Mouse (Mus musculus) layer of hippocampus, adult 2 months (tissue): ENCODE measurements around the gene Pim1. TPM values are rescaled to one million over a fixed set of nuclear protein-coding genes. Genes with fewer than 3 reads are reported as not detected.

Experiments
- DNase-seq, 2 experiments: peaks; one replicate each; pipeline ENCODE4 v3.0.0; 2022; ENCODE audit warnings: low spot score in 2 of 2
- H3K27ac ChIP-seq: fragments of 200-600 bp; 2 replicates; pipeline ENCODE4 v1.8.1; 2022
- H3K4me3 ChIP-seq: fragments of 200-600 bp; 2 replicates; pipeline ENCODE4 v1.8.1; 2022; ENCODE audit warnings: mild to moderate bottlenecking
- CTCF ChIP-seq: fragments of 200-600 bp; conservative IDR thresholded peaks from 2 replicates; pipeline ENCODE4 v1.8.1; 2022; ENCODE audit warnings: antibody characterized with exemption, mild to moderate bottlenecking, moderate library complexity
- total RNA-seq, 2 experiments: library from RNA; stranded (reverse); gene quantifications; 2 replicates each; pipeline ENCODE4 v1.2.3; 2021

Gene Pim1
- total RNA-seq, 2 experiments from 2014 or later, result 4.2 to 5.6 TPM

- H3K27ac ChIP-seq, result no peak overlapping the region
- DNase-seq, result no peak
- no peak overlapping the region for H3K4me3 ChIP-seq
- no peak for TF ChIP-seq CTCF
Measured at GRCm38 (mm10) chr17:29456476-29456875, 34.1 kb upstream of the Pim1 start.

GRCm38 (mm10) chr17:29456926-29457325, 33.6 kb upstream of the Pim1 start:
- Histone ChIP-seq H3K4me3 (no peak overlapping the region), H3K27ac (no peak overlapping the region)
- TF ChIP-seq CTCF, result no peak
- no peak for DNase-seq

- no peak for DNase-seq
- no peak for TF ChIP-seq CTCF
- Histone ChIP-seq H3K27ac (no peak overlapping the region), H3K4me3 (no peak overlapping the region)
Measured at GRCm38 (mm10) chr17:29457795-29458560, 32.6 kb upstream of the Pim1 start.

GRCm38 (mm10) chr17:29459321-29460118, 31.0 kb upstream of the Pim1 start:
- H3K27ac ChIP-seq, result peak overlapping the region; percentile 28; the same call in 1 of the 2 replicates
- TF ChIP-seq CTCF, result no peak
- DNase-seq, result peak in 1 of 2 experiments; percentile 21
- H3K4me3 ChIP-seq, result peak overlapping the region; percentile 8; the same call in 1 of the 2 replicates

- no peak for DNase-seq
- Histone ChIP-seq H3K4me3 (no peak overlapping the region; the same call in 1 of the 2 replicates), H3K27ac (peak overlapping the region; percentile 28; the same call in 1 of the 2 replicates)
- TF ChIP-seq CTCF, result no peak
Measured at GRCm38 (mm10) chr17:29460119-29460505, 30.4 kb upstream of the Pim1 start.

GRCm38 (mm10) chr17:29463627-29464026, 26.9 kb upstream of the Pim1 start:
- no peak overlapping the region for H3K4me3 ChIP-seq
- no peak overlapping the region for H3K27ac ChIP-seq
- no peak for TF ChIP-seq CTCF
- DNase-seq, result no peak

GRCm38 (mm10) chr17:29464068-29464467, 26.5 kb upstream of the Pim1 start:
- H3K27ac ChIP-seq, result no peak overlapping the region
- DNase-seq, result no peak
- TF ChIP-seq CTCF, result no peak
- H3K4me3 ChIP-seq, result no peak overlapping the region

- H3K4me3 ChIP-seq, result no peak overlapping the region
- no peak for TF ChIP-seq CTCF
- H3K27ac ChIP-seq, result no peak overlapping the region
- DNase-seq, result no peak
Measured at GRCm38 (mm10) chr17:29464519-29465140, 25.9 kb upstream of the Pim1 start.

GRCm38 (mm10) chr17:29465405-29466010, 25.0 kb upstream of the Pim1 start:
- no peak for TF ChIP-seq CTCF
- no peak overlapping the region for H3K4me3 ChIP-seq
- no peak overlapping the region for H3K27ac ChIP-seq
- DNase-seq, result no peak

GRCm38 (mm10) chr17:29467030-29467429, 23.5 kb upstream of the Pim1 start:
- Histone ChIP-seq H3K27ac (no peak overlapping the region), H3K4me3 (no peak overlapping the region)
- no peak for TF ChIP-seq CTCF
- no peak for DNase-seq

GRCm38 (mm10) chr17:29473466-29473865, 17.1 kb upstream of the Pim1 start:
- Histone ChIP-seq H3K4me3 (no peak overlapping the region), H3K27ac (no peak overlapping the region)
- no peak for TF ChIP-seq CTCF
- no peak for DNase-seq

GRCm38 (mm10) chr17:29474036-29474435, 16.5 kb upstream of the Pim1 start:
- TF ChIP-seq CTCF, result no peak
- DNase-seq, result no peak
- Histone ChIP-seq H3K27ac (no peak overlapping the region), H3K4me3 (no peak overlapping the region)

GRCm38 (mm10) chr17:29475142-29475541, 15.4 kb upstream of the Pim1 start:
- no peak for TF ChIP-seq CTCF
- no peak for DNase-seq
- Histone ChIP-seq H3K27ac (no peak overlapping the region), H3K4me3 (no peak overlapping the region)
